Mouse (Mus musculus): Measurements from ENCODE around the gene Rbm12b1. TPM values are rescaled to one million over a fixed set of nuclear protein-coding genes. Genes with fewer than 3 reads are reported as not detected.
"Not testable (repeated sequence)": the region's sequence is repeated elsewhere in the genome, so short reads cannot be mapped to it uniquely, and the experiment has no call there.

Rbm12b1 gene
- 9.8 and 9.9 TPM in 2 replicates for polyA plus RNA-seq (2016; fragmentation: Nextera tagmentation; extraction: Ambion mirVana)

DNA sequence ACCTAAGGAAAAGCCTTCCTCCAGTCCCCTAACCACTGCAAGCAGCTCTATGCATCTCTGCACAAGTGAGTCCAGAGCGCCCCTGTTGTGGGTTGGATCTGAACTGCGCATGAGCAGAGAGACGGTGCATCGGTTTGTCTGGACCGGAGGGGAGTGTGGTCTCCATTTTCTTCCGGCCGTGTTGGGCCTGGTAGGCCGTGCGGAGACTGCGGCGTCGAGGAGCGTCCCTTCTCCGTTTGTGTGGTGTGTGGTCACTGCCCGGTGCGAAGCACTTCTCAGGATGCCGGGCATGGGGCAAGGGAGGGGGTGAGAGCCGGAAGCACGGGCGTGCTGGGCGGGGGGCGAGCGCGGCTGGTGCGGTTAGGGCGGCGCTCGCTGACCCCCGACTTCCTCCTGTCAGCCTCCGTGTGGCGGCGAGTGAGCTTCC lies at the start of gene Rbm12b1:
Gene Rbm12b1, plus strand, starts transcription at position 124 of the 427 bp plus-strand sequence.
- H3K4me3 ChIP-seq: peak within 1 kb of the TSS; percentile 36
- not testable (repeated sequence) for H3K27ac ChIP-seq; H3K36me3 ChIP-seq; H3K9ac ChIP-seq; H3K27me3 ChIP-seq (replicated peaks); H3K4me1 ChIP-seq; H3K9me3 ChIP-seq
- peak; percentile 99 for ATAC-seq (ENCODE audit: low FRiP score, low read depth)
- H3K4me2 ChIP-seq (replicated peaks): peak within 1 kb of the TSS; percentile 46
- WGBS: 3% methylated on average over 16 of the region's 32 CpGs

DNA sequence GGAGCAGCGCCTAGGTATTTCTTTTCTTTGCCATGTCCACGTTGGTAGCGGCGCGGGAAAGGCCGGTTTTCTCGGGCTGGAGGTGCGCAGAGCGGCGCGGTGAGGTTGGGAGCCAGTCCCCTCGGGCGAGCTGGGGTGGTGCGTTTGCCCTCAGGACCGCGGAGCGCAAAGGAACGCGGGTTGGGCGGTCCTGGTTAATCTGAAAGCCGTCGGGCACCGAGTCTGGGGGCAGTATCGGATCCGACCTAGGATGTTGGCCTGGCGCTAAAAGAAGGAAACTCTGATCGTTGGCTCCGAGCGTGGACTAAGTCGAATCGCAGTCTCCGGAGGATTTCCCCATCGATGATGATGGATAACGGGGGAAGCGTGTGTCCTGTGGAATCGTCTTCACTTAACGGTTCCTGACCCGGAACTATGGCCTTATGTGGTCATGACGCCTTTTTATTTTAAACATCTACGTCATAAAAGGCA lies 563 bp downstream of the Rbm12b1 start:
- H3K36me3 ChIP-seq; H3K9me3 ChIP-seq; H3K9ac ChIP-seq; H3K27ac ChIP-seq; H3K4me1 ChIP-seq; H3K27me3 ChIP-seq (replicated peaks): not testable (repeated sequence)
- 18% methylated on average over 25 of the region's 40 CpGs for whole genome bisulfite sequencing
- peak overlapping the region; percentile 36 for H3K4me3 ChIP-seq
- ATAC-seq (ENCODE audit: low FRiP score, low read depth): peak; percentile 91
- H3K4me2 ChIP-seq (replicated peaks): peak overlapping the region; percentile 46

DNA sequence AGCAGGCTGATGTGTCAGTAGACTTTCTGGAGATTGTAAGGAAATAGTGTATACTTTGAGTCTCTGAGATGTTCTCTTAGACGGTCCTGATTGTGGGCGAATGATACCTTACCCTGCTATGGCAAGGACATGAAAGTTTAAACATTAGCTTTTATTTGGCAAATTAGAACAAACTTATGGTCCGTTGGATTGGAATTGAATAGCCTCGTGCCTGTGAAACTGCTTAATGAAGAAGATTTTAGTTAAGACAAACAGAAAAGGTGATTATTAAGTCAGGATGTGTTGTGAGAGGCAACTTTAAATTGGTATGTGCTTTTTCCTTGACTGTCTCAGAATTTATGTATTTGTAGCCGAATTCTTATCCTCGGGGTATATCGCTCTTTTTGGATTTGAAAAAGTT lies 1.5 kb downstream of the Rbm12b1 start:
- not testable (repeated sequence) for H3K27ac ChIP-seq; H3K4me3 ChIP-seq; H3K4me2 ChIP-seq (replicated peaks); H3K27me3 ChIP-seq (replicated peaks); ATAC-seq (ENCODE audit: low FRiP score, low read depth); H3K4me1 ChIP-seq; H3K36me3 ChIP-seq; H3K9ac ChIP-seq; H3K9me3 ChIP-seq
- 95% methylated on average over 7 of the region's 7 CpGs for WGBS

DNA sequence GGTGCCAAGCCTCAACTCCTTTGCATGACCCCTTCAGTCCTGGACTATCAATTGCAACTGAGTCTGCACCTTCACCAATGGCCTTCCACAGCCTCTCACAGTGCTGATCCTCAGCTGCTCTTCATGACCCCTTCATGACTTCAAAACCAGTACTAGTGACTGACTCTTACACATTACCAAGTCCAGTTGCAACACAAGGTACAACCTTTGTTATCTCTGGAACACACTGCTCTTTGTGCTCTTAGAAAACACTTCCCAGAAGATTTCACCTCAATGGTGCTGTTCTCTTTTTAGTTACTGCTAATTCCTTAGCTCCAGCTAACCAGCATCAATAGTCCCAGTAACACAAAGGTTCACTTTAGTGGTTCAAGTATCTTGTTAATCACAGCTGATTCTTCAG lies 7.6 kb downstream of the Rbm12b1 start:
- Histone ChIP-seq H3K9ac (no peak overlapping the region), H3K27me3 (replicated peaks) (no peaks in the 10 kb centered on the region), H3K27ac (no peak overlapping the region), H3K4me1 (no peaks in the 10 kb centered on the region), H3K4me2 (replicated peaks) (no peak overlapping the region), H3K4me3 (no peak overlapping the region), H3K9me3 (peaks cover 16% of the 10 kb centered on the region), H3K36me3 (peaks cover 29% of the 10 kb centered on the region)
- ATAC-seq (ENCODE audit: low FRiP score, low read depth): no peak

DNA sequence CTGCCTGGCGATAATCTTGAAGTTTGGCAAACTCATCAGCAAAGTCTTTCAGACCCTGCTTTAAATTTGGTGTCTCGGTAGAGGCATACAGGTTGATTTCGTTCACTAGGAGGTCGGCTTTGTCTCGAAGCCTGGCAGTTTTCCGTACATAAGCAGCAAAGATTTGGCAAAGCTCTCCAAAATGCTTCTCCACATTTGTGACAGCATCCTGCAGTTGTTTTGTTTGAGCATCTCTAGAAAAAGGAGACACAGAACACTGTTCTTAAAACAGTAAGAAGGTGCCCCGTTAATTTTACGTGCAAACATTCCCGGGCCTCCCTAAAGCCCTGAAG lies 30.9 kb downstream of the Rbm12b1 start:
- H3K4me1 ChIP-seq: peaks cover 12% of the 10 kb centered on the region
- H3K9me3 ChIP-seq: no peaks in the 10 kb centered on the region
- H3K9ac ChIP-seq: peak overlapping the region; percentile 97
- ATAC-seq (ENCODE audit: low FRiP score, low read depth): no peak
- H3K36me3 ChIP-seq: peaks cover 16% of the 10 kb centered on the region
- WGBS: 17% methylated on average over 9 of the region's 9 CpGs
- peak overlapping the region; percentile 80 for H3K4me2 ChIP-seq (replicated peaks)
- peak overlapping the region; percentile 79 for H3K4me3 ChIP-seq
- H3K27ac ChIP-seq: peak overlapping the region; percentile 85; the same call in 1 of the 2 replicates
- H3K27me3 ChIP-seq (replicated peaks): no peaks in the 10 kb centered on the region

DNA sequence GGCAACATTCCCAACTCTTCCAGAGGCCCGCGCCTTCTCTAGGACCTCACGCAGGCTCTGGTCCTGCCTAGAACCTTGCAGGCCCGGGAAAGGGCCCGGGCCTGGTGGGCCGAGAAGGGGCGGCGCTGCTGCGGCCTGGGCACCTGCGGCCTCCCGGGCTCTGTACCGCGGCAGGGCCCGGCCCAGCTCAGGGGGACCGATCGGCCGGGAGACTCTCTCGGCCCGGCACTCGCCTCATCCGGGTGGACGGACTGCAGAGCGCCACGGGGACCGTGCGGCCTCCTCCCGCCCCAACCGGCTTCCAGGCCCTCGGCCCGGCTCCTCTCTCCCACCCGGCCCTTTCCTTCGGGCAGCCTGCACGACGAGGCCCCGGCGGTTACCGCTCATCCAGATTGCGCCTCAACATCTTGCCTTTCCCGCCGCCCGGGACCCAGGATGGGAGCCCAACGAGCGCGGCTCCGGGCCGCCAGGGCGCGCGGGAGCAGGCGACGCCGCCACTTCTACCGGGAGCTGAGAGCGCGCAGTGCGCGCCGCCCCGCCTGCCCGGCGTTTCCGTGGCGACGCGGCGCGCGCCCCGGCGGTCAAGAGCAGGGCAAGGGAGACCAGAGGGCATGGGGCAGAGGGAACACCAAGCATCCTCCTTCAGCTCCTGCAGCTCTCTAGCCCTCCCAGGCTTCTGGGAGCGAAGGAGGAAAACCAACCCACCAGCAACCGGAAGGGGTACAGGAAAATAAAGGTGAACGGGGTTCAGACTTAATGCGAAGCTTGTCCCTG lies 31.4 kb downstream of the Rbm12b1 start, which contains the start of gene Fam92a:
Gene Fam92a, minus strand, starts transcription at position 698 of the 774 bp plus-strand sequence.
- under 1% methylated on average over 74 of the region's 74 CpGs for WGBS
- H3K27me3 ChIP-seq (replicated peaks): no peaks in the 10 kb centered on the region
- H3K9ac ChIP-seq: peak within 1 kb of the TSS; percentile 97
- H3K4me3 ChIP-seq: peak within 1 kb of the TSS; percentile 79
- peak within 1 kb of the TSS; percentile 85 for H3K27ac ChIP-seq
- H3K4me2 ChIP-seq (replicated peaks): peak within 1 kb of the TSS; percentile 80
- peaks cover 12% of the 10 kb centered on the region for H3K4me1 ChIP-seq
- no peaks in the 10 kb centered on the region for H3K9me3 ChIP-seq
- peaks cover 11% of the 10 kb centered on the region for H3K36me3 ChIP-seq
- peak; percentile 93 for ATAC-seq (ENCODE audit: low FRiP score, low read depth)

DNA sequence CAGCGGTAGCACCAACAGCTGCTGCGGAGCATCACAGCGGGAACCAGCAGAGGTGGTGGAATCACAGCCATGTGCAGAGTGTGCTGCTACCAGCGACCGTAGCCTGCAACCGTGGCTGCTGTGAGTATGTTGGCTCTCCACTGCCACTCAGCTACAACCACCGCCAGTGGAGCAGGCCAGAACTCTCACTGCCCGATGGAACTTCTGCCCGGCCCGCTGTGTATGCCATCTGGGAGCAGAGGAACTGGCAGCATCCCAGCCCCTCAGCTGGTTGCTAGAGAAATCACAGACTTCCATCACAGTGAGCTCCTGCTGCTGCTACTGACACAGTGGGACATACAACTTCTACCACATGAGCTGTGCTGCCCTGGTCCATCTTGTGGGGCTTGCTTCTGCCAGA lies 38.9 kb downstream of the Rbm12b1 start:
- Histone ChIP-seq H3K4me3 (no peak overlapping the region), H3K4me2 (replicated peaks) (no peak overlapping the region), H3K4me1 (no peaks in the 10 kb centered on the region), H3K27ac (no peak overlapping the region), H3K9me3 (no peaks in the 10 kb centered on the region), H3K9ac (no peak overlapping the region), H3K36me3 (no peaks in the 10 kb centered on the region), H3K27me3 (replicated peaks) (no peaks in the 10 kb centered on the region)
- ATAC-seq (ENCODE audit: low FRiP score, low read depth): no peak
- WGBS: 93% methylated on average over 10 of the region's 10 CpGs

Other genes starting within 250 kb of the Rbm12b1 start
- gene Gm10604, start 159.0 kb upstream of the Rbm12b1 start, polyA plus RNA-seq (2016; fragmentation: Nextera tagmentation; extraction: Ambion mirVana): 0.33 and 0.37 TPM in 2 replicates
- gene Rbm12b2, start 50.8 kb upstream of the Rbm12b1 start, polyA plus RNA-seq (2016; fragmentation: Nextera tagmentation; extraction: Ambion mirVana): 21.0 and 22.7 TPM in 2 replicates
- 93.6 and 97.4 TPM in 2 replicates for gene Fam92a, start 31.8 kb downstream of the Rbm12b1 start, polyA plus RNA-seq (2016; fragmentation: Nextera tagmentation; extraction: Ambion mirVana)

Data from neural tube, embryonic 12.5 days (tissue).